In the genomic region with DNA sequence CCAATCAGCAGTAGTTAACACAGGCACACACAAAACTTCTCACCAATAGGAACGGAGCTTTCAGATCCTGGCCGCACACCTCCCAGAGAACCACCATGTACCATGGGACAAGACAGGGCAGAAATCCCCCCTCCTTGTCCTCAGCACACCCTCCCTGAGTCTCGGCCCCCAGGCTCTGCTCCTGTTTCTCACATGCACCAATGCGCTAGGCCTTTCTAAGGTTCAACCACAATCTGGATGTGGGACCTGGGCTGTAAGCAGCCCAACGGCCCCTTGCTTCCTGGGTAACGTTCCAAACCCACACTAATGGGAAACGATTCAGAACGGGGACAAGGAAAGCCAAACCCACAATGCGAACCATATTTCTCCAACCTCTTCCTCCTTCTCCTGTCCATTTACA, we compare ENCODE assay signal across 18 mouse cellular contexts.
"Had no signal": no experiment of that assay in that cellular context is flagged by ENCODE, and none has a peak within 500 bp of the region (broad histone marks: within the 10 kb centered on the region; RNA-seq: fewer than 3 reads in every experiment).

No protein-coding gene starts in this region.

- DNase-seq: lung, adult 18-20 months; lung, embryonic 14.5 days; lung, postnatal 10 days; lung, postnatal 4 days; midbrain, embryonic 14.5 days; retina, postnatal 1 day; right cerebral cortex, adult 18-20 months; right cerebral cortex, postnatal 25 days; right cerebral cortex, postnatal 4 days; spleen, adult 18-20 months; thymus, adult 18-20 months; thymus, postnatal 25 days; thymus, postnatal 4 days had no signal

- H3K4me2 ChIP-seq: lung, embryonic 14.5 days; midbrain, embryonic 12.5 days; neural tube, embryonic 13.5 days; neural tube, embryonic 15.5 days had no signal

- H3K36me3 ChIP-seq: midbrain, embryonic 12.5 days; neural tube, embryonic 13.5 days; neural tube, embryonic 15.5 days had no signal

- H3K4me3 ChIP-seq: midbrain, embryonic 12.5 days; myocyte; neural tube, embryonic 13.5 days; neural tube, embryonic 15.5 days had no signal

- H3K9me3 ChIP-seq: midbrain, embryonic 12.5 days; neural tube, embryonic 13.5 days; neural tube, embryonic 15.5 days had no signal

- H3K27ac ChIP-seq: midbrain, embryonic 12.5 days; neural tube, embryonic 13.5 days; neural tube, embryonic 15.5 days had no signal

- H3K4me1 ChIP-seq: midbrain, embryonic 12.5 days had no signal

- H3K9ac ChIP-seq: lung, embryonic 14.5 days; midbrain, embryonic 12.5 days; neural tube, embryonic 13.5 days; neural tube, embryonic 15.5 days had no signal

- H3K27me3 ChIP-seq: midbrain, embryonic 12.5 days; neural tube, embryonic 13.5 days; neural tube, embryonic 15.5 days had no signal

- ATAC-seq: midbrain, embryonic 16.5 days had no signal
